Mouse (Mus musculus) kidney, postnatal 36 days (tissue): ENCODE data around the gene Rpl35.

Experiments
- DNase-seq, 2 experiments: peaks; one replicate each; pipeline ENCODE4 v3.0.0; 2021 to 2022; ENCODE audit warnings: mixed read lengths in 2 of 2

Gene Rpl35

GRCm38 (mm10) chr2:38997386-38998374, 7.7 kb downstream of the Rpl35 start, which contains the start of gene Wdr38:
Gene Wdr38, plus strand, starts transcription at chr2:38997476.
- peak; percentile 89 to 93 for DNase-seq

- DNase-seq: peak; percentile 51 to 57
These were observed 13.0 kb downstream of the Rpl35 start for GRCm38 (mm10) chr2:38992452-38992851.

GRCm38 (mm10) chr2:38992004-38992403, 13.4 kb downstream of the Rpl35 start:
- DNase-seq: no peak

GRCm38 (mm10) chr2:38988929-38989328, 16.5 kb downstream of the Rpl35 start:
- no peak for DNase-seq

GRCm38 (mm10) chr2:38987803-38988510, 17.5 kb downstream of the Rpl35 start:
- no peak for DNase-seq

GRCm38 (mm10) chr2:38987371-38987770, 18.1 kb downstream of the Rpl35 start:
- no peak for DNase-seq

- DNase-seq: peak; percentile 30 to 62
These were observed 18.8 kb downstream of the Rpl35 start for GRCm38 (mm10) chr2:38986580-38986979.

- DNase-seq: no peak
These were observed 22.0 kb downstream of the Rpl35 start for GRCm38 (mm10) chr2:38983456-38983855.

- DNase-seq: no peak
These were observed 27.6 kb downstream of the Rpl35 start for GRCm38 (mm10) chr2:38977837-38978236.

GRCm38 (mm10) chr2:38975941-38976805, 29.3 kb downstream of the Rpl35 start:
- DNase-seq: no peak

GRCm38 (mm10) chr2:38975181-38975580, 30.2 kb downstream of the Rpl35 start:
- no peak for DNase-seq

GRCm38 (mm10) chr2:38974171-38974570, 31.3 kb downstream of the Rpl35 start:
- DNase-seq: no peak

- peak in 1 of 2 experiments; percentile 33 for DNase-seq
These were observed 31.7 kb downstream of the Rpl35 start for GRCm38 (mm10) chr2:38973701-38974100.

- peak in 1 of 2 experiments; percentile 11 for DNase-seq
These were observed 32.2 kb downstream of the Rpl35 start for GRCm38 (mm10) chr2:38973223-38973622.

GRCm38 (mm10) chr2:38970057-38970456, 35.4 kb downstream of the Rpl35 start:
- DNase-seq: no peak

- DNase-seq: no peak
These were observed 35.8 kb downstream of the Rpl35 start for GRCm38 (mm10) chr2:38969650-38970049.

- DNase-seq: no peak
These were observed 41.2 kb downstream of the Rpl35 start for GRCm38 (mm10) chr2:38964198-38964597.

- no peak for DNase-seq
These were observed 47.7 kb downstream of the Rpl35 start for GRCm38 (mm10) chr2:38957671-38958223.

GRCm38 (mm10) chr2:38956062-38956461, 49.4 kb downstream of the Rpl35 start:
- no peak for DNase-seq

GRCm38 (mm10) chr2:38953152-38953883, 52.1 kb downstream of the Rpl35 start:
- peak in 1 of 2 experiments; percentile 30 for DNase-seq
